Mouse (Mus musculus): ENCODE data around the gene Rnf169. TPM values are rescaled to one million over a fixed set of nuclear protein-coding genes. Genes with fewer than 3 reads are reported as not detected.
"Not testable (repeated sequence)": the region's sequence is repeated elsewhere in the genome, so short reads cannot be mapped to it uniquely, and the experiment has no call there.

Rnf169 gene
- total RNA-seq, 2 experiments from 2014 or later = 39.3 to 52.1 TPM

GRCm38 (mm10) chr7:99957226-99957965 is 22.9 kb downstream of the Rnf169 start:
- DNase-seq (ENCODE audit: low spot score in 2 of 2) = no peak
- intact Hi-C loops (cut with DNase I) = no loop called here

- intact Hi-C loops (cut with DNase I) = no loop called here
- no peak for DNase-seq (ENCODE audit: low spot score in 2 of 2)
Measured at GRCm38 (mm10) chr7:99956095-99956494, 24.2 kb downstream of the Rnf169 start.

GRCm38 (mm10) chr7:99954212-99954611 is 26.0 kb downstream of the Rnf169 start:
- intact Hi-C loops (cut with DNase I) = no loop called here
- no peak for DNase-seq (ENCODE audit: low spot score in 2 of 2)

- DNase-seq (ENCODE audit: low spot score in 2 of 2) = peak; percentile 66 to 87
- intact Hi-C loops (cut with DNase I) = no loop called here
Measured at GRCm38 (mm10) chr7:99953442-99954098, 26.7 kb downstream of the Rnf169 start.

GRCm38 (mm10) chr7:99947329-99947728 is 32.9 kb downstream of the Rnf169 start:
- DNase-seq (ENCODE audit: low spot score in 2 of 2) = peak; percentile 91 to 95
- intact Hi-C loops (cut with DNase I) = loop anchor here (2.0 kb wide), 1 partner anchor 17 kb away; no protein-coding TSS in a partner anchor

GRCm38 (mm10) chr7:99946356-99946755 is 33.9 kb downstream of the Rnf169 start:
- intact Hi-C loops (cut with DNase I) = loop anchor here (2.0 kb wide), 1 partner anchor 18 kb away; no protein-coding TSS in a partner anchor
- no peak for DNase-seq (ENCODE audit: low spot score in 2 of 2)

GRCm38 (mm10) chr7:99945939-99946338 is 34.3 kb downstream of the Rnf169 start:
- intact Hi-C loops (cut with DNase I) = loop anchor here (2.0 kb wide), 1 partner anchor 19 kb away; no protein-coding TSS in a partner anchor
- DNase-seq (ENCODE audit: low spot score in 2 of 2) = no peak

GRCm38 (mm10) chr7:99945012-99945411 is 35.2 kb downstream of the Rnf169 start:
- DNase-seq (ENCODE audit: low spot score in 2 of 2); intact Hi-C loops (cut with DNase I): not testable (repeated sequence)

- DNase-seq (ENCODE audit: low spot score in 2 of 2) = no peak
- intact Hi-C loops (cut with DNase I) = no loop called here
Measured at GRCm38 (mm10) chr7:99944520-99944919, 35.7 kb downstream of the Rnf169 start.

GRCm38 (mm10) chr7:99940669-99941068 is 39.6 kb downstream of the Rnf169 start:
- intact Hi-C loops (cut with DNase I) = no loop called here
- DNase-seq (ENCODE audit: low spot score in 2 of 2) = no peak

GRCm38 (mm10) chr7:99935758-99936157 is 44.5 kb downstream of the Rnf169 start:
- intact Hi-C loops (cut with DNase I) = no loop called here
- DNase-seq (ENCODE audit: low spot score in 2 of 2) = no peak

GRCm38 (mm10) chr7:99926916-99927714 is 53.1 kb downstream of the Rnf169 start:
- intact Hi-C loops (cut with DNase I) = loop anchor here (5.0 to 10.0 kb wide), 2 partner anchors 55 to 178 kb away; partner anchors contain the start of gene Rnf169
- DNase-seq (ENCODE audit: low spot score in 2 of 2) = peak; percentile 82 to 90

- DNase-seq (ENCODE audit: low spot score in 2 of 2) = no peak
- intact Hi-C loops (cut with DNase I) = loop anchor here (10.0 kb wide), 1 partner anchor 184 kb away; no protein-coding TSS in a partner anchor
Measured at GRCm38 (mm10) chr7:99920416-99920815, 59.8 kb downstream of the Rnf169 start.

GRCm38 (mm10) chr7:99919971-99920370 is 60.3 kb downstream of the Rnf169 start:
- DNase-seq (ENCODE audit: low spot score in 2 of 2) = no peak
- intact Hi-C loops (cut with DNase I) = loop anchor here (10.0 kb wide), 1 partner anchor 185 kb away; no protein-coding TSS in a partner anchor

- intact Hi-C loops (cut with DNase I) = no loop called here
- peak; percentile 34 to 35 for DNase-seq (ENCODE audit: low spot score in 2 of 2)
Measured at GRCm38 (mm10) chr7:99919164-99919563, 61.1 kb downstream of the Rnf169 start.

GRCm38 (mm10) chr7:99917320-99917844 is 62.9 kb downstream of the Rnf169 start:
- DNase-seq (ENCODE audit: low spot score in 2 of 2) = peak in 1 of 2 experiments; percentile 49
- intact Hi-C loops (cut with DNase I) = no loop called here

GRCm38 (mm10) chr7:99916741-99917319 is 63.4 kb downstream of the Rnf169 start:
- peak; percentile 45 to 49 for DNase-seq (ENCODE audit: low spot score in 2 of 2)
- intact Hi-C loops (cut with DNase I) = no loop called here

GRCm38 (mm10) chr7:99915511-99915910 is 64.7 kb downstream of the Rnf169 start:
- DNase-seq (ENCODE audit: low spot score in 2 of 2) = no peak
- intact Hi-C loops (cut with DNase I) = no loop called here

- DNase-seq (ENCODE audit: low spot score in 2 of 2) = no peak
- intact Hi-C loops (cut with DNase I) = no loop called here
Measured at GRCm38 (mm10) chr7:99914316-99914715, 65.9 kb downstream of the Rnf169 start.
